ENCODE assay signal across 8 mouse cellular contexts in genomic region chr3:149444854-149445577, GRCm38 (mm10).
DNase-seq lines count a peak whose midpoint lies in the region; ATAC-seq and TF ChIP-seq lines count a peak whose summit lies in the region.

No protein-coding gene starts in this region.

- no peak overlapping the region for H3K27ac ChIP-seq in heart, embryonic 12.5 days (ENCODE audit: poor library complexity, severe bottlenecking)
- no peak overlapping the region for H3K27ac ChIP-seq in kidney, postnatal 0 days
- no peak overlapping the region for H3K27ac ChIP-seq in liver, postnatal 0 days (ENCODE audit: low read depth)
- H3K27ac ChIP-seq in neural tube, embryonic 13.5 days (replicated peaks): peak overlapping the region; percentile 66

- 5% methylated on average over 15 of the region's 15 CpGs for WGBS in heart, embryonic 12.5 days
- WGBS in kidney, postnatal 0 days: 9% methylated on average over 15 of the region's 15 CpGs
- WGBS in liver, postnatal 0 days (ENCODE audit: insufficient replicate concordance): 19% methylated on average over 15 of the region's 15 CpGs
- 6% methylated on average over 15 of the region's 15 CpGs for WGBS in neural tube, embryonic 13.5 days

- H3K36me3 ChIP-seq in heart, embryonic 12.5 days: no peaks in the 10 kb centered on the region
- no peaks in the 10 kb centered on the region for H3K36me3 ChIP-seq in kidney, postnatal 0 days (ENCODE audit: insufficient read depth, low read length)
- no peaks in the 10 kb centered on the region for H3K36me3 ChIP-seq in liver, postnatal 0 days (replicated peaks; ENCODE audit: insufficient read depth, low read length)
- H3K36me3 ChIP-seq in neural tube, embryonic 13.5 days: no peaks in the 10 kb centered on the region

- ATAC-seq in common myeloid progenitor, adult 5-6 weeks (replicated peaks; ENCODE audit: low read depth, poor library complexity, severe bottlenecking): peak; percentile 74
- peak; percentile 53; the same call in 1 of the 2 replicates for ATAC-seq in heart, embryonic 12.5 days (ENCODE audit: insufficient number of reproducible peaks, low FRiP score)
- ATAC-seq in kidney, postnatal 0 days (replicated peaks; ENCODE audit: low FRiP score, low read depth): no peak
- no peak for ATAC-seq in liver, postnatal 0 days
- ATAC-seq in neural tube, embryonic 13.5 days (ENCODE audit: low read depth): peak; percentile 86

- TF ChIP-seq EP300 in liver, postnatal 0 days (IDR thresholded peaks at IDR 0.05; ENCODE audit: low read depth): no peak

- DNase-seq in cerebellum, postnatal 10 days: peak; percentile 62 to 64
- DNase-seq in cerebellum, adult 11-12 months: no peak
- peak; percentile 79 for DNase-seq in kidney, postnatal 0 days (ENCODE audit: low spot score)
- DNase-seq in liver, postnatal 0 days: no peak
- no peak for DNase-seq in adipocyte (ENCODE audit: low spot score)

- H3K4me2 ChIP-seq in heart, embryonic 12.5 days: peak overlapping the region; percentile 67
- peak overlapping the region; percentile 58 for H3K4me2 ChIP-seq in kidney, postnatal 0 days (ENCODE audit: low read length)
- peak overlapping the region; percentile 61 for H3K4me2 ChIP-seq in liver, postnatal 0 days (ENCODE audit: low read depth, low read length)
- peak overlapping the region; percentile 59 for H3K4me2 ChIP-seq in neural tube, embryonic 13.5 days

- H3K4me3 ChIP-seq in heart, embryonic 12.5 days: peak overlapping the region; percentile 50
- peak overlapping the region; percentile 36 for H3K4me3 ChIP-seq in kidney, postnatal 0 days (replicated peaks; ENCODE audit: low read depth, low read length)
- H3K4me3 ChIP-seq in liver, postnatal 0 days (ENCODE audit: low read depth, low read length): peak overlapping the region; percentile 34
- peak overlapping the region; percentile 44 for H3K4me3 ChIP-seq in neural tube, embryonic 13.5 days

- peak; percentile 64 for TF ChIP-seq CTCF in kidney, postnatal 0 days (IDR thresholded peaks at IDR 0.05; ENCODE audit: low read depth)
- peak; percentile 63 for TF ChIP-seq CTCF in liver, postnatal 0 days (IDR thresholded peaks at IDR 0.05; ENCODE audit: low read depth)

- H3K9me3 ChIP-seq in heart, embryonic 12.5 days (replicated peaks): no peaks in the 10 kb centered on the region
- H3K9me3 ChIP-seq in kidney, postnatal 0 days (replicated peaks; ENCODE audit: low read length): no peaks in the 10 kb centered on the region
- no peaks in the 10 kb centered on the region for H3K9me3 ChIP-seq in liver, postnatal 0 days (ENCODE audit: low read length)
- no peaks in the 10 kb centered on the region for H3K9me3 ChIP-seq in neural tube, embryonic 13.5 days

- H3K4me1 ChIP-seq in heart, embryonic 12.5 days (replicated peaks): no peaks in the 10 kb centered on the region; the same call in 1 of the 2 replicates
- H3K4me1 ChIP-seq in kidney, postnatal 0 days (replicated peaks; ENCODE audit: insufficient read depth, low read length): no peaks in the 10 kb centered on the region
- H3K4me1 ChIP-seq in liver, postnatal 0 days (ENCODE audit: insufficient read depth): no peaks in the 10 kb centered on the region
- H3K4me1 ChIP-seq in neural tube, embryonic 13.5 days (replicated peaks): peaks cover 22% of the 10 kb centered on the region

- 0 out of 2 replicates have a peak overlapping the region, but pooled peaks have one; percentile 24 for H3K9ac ChIP-seq in heart, embryonic 12.5 days
- no peak overlapping the region for H3K9ac ChIP-seq in kidney, postnatal 0 days (ENCODE audit: low read depth, low read length)
- no peak overlapping the region for H3K9ac ChIP-seq in liver, postnatal 0 days (replicated peaks)
- peak overlapping the region; percentile 64 for H3K9ac ChIP-seq in neural tube, embryonic 13.5 days

- no peaks in the 10 kb centered on the region for H3K27me3 ChIP-seq in heart, embryonic 12.5 days (replicated peaks)
- H3K27me3 ChIP-seq in kidney, postnatal 0 days (ENCODE audit: insufficient read depth, low read length): no peaks in the 10 kb centered on the region
- H3K27me3 ChIP-seq in liver, postnatal 0 days (ENCODE audit: insufficient read depth, low read length): no peaks in the 10 kb centered on the region
- peaks cover 10% of the 10 kb centered on the region; the same call in 1 of the 2 replicates for H3K27me3 ChIP-seq in neural tube, embryonic 13.5 days

Comparison
In these comparisons a context has a peak if more than half of its experiments do, and no peak if none do; other contexts are left out.
1. DNase-seq: peak in cerebellum, postnatal 10 days (2 of 2) and kidney, postnatal 0 days (single experiment); none in cerebellum, adult 11-12 months (single experiment), liver, postnatal 0 days (single experiment) and adipocyte (single experiment).
2. ATAC-seq: peak in common myeloid progenitor, adult 5-6 weeks (single experiment), heart, embryonic 12.5 days (single experiment) and neural tube, embryonic 13.5 days (single experiment); none in kidney, postnatal 0 days (single experiment) and liver, postnatal 0 days (single experiment).
3. H3K9ac ChIP-seq: peak in heart, embryonic 12.5 days (single experiment) and neural tube, embryonic 13.5 days (single experiment); none in kidney, postnatal 0 days (single experiment) and liver, postnatal 0 days (single experiment).
4. Peak in every context shown above with its lines, with median percentiles within 50 percentile points of each other: H3K4me2 ChIP-seq and H3K4me3 ChIP-seq.